Mouse (Mus musculus): ENCODE data around the gene Mif4gd.

Mif4gd gene

DNA sequence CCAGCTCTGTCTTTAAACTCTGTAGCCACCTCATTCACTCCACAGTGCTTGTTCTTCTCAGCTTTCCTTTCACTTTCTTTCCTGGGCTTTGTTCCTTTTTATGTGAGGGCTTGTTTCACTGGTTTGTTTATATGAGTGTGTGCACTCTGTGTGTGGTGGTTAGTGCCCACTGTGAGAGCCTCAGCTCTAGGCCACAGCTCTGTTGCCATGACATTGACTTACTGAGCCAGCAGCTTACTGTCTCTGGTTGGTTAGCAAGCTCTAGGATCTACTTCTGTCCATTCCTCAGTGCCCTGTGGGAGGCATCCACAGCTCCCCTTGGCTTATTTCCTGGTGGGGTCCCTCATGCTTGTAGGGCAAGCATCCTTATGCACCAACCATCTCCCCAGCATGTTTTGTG is 33.7 kb downstream of the Mif4gd start:
- no peak for DNase-seq (ENCODE audit: low read depth, low spot score)

DNA sequence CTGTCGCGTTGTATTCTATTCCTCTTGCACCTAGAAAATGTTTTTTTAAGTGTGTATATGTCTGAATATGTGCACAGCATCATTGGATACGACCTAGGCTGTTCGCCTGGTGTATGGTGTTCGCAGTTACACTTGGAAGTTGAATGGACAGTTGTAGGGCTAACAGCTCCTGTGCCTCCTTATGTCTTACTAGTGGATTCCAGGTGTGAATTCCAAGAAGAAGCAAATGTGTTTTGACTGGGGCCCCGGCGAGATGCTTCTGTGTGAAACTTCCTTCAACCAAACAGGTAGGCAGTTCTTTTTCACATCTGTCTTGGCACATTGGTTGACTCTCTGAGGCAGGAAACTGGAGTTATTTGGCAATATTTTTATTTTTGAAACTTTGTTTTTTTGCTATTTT is 47.8 kb downstream of the Mif4gd start:
- DNase-seq (ENCODE audit: low read depth, low spot score), result no peak

DNA sequence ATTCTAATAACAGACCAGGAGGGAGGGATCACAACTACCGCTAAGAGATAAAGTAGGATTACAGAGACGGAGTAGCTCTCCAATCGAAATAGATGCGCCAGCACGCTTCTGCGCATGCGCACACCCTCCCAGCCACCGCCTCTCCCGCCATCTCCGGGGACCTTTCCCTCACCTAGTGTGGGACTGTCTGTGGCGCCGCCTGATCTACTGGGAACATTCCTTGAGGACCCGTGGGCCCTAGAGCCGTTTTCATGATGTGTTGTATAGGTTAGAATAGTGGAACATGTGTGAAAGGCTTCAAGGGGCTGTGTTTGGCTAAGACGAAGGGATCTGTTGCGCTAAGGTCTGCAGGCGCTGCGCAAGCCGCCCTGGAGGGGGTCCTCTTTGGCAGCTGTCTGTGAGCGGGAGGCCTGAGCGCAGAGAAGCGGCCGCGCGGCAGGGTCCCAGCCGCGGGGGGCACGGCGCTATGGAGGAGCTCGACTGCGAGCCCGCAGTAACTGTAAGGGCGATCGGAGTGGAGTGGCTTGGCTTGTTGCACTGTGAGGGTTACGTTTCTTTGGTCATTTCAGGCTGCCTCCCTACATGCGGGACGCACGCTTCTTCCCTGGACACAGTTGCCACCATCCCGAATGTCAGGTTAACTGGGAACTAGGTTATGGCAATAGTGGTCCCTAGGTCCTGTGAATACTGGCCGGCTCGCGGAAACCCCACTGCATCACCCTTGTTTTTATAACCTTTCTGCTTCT is 48.5 kb downstream of the Mif4gd start, which contains the start of gene Nup85:
Nup85 (plus strand) TSS at position 371 of the 746 bp plus-strand sequence.
- peak; percentile 95 for DNase-seq (ENCODE audit: low read depth, low spot score)

DNA sequence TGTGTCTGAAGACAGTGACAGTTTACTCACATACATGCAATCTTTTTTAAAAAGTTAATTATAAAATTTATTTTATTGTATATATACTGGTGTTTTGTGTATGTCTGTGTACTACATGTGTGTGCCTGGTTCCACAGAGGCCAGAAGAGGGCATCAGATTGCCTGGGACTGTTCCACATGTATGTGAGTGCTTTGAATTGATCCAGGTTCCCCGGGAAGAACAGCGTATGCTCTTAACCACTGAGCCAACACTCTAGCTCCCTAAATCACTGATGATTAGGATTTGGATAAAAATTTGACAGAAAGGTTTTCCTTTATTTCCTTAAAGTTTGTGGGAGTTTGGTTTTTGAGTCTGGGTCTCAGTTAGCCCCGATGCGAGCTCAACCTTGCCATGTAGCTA is 49.4 kb downstream of the Mif4gd start:
- peak; percentile 26 for DNase-seq (ENCODE audit: low read depth, low spot score)

All from forelimb bud, embryonic 11.5 days (tissue).